Mouse (Mus musculus) fat pad, adult 2 months (tissue): ENCODE measurements at regions not wholly inside any gene's neighbourhood (a gene's known extent, or its start where the extent isn't known, plus 50 kb on each side); places are given as distances from the start of the nearest gene placed in this dataset.

Experiments used
- DNase-seq: peaks from one replicate; pipeline ENCODE4 v3.0.0-alpha.2; 2011; ENCODE audit warnings: low read depth, low spot score; ENCODE audit errors: extremely low read depth

GRCm38 (mm10) chr12:26244701-26245100, 170.4 kb downstream of the Rnf144a start:
- DNase-seq = no peak

GRCm38 (mm10) chr12:26227557-26228020, 187.5 kb downstream of the Rnf144a start:
- no peak for DNase-seq

GRCm38 (mm10) chr12:26226363-26226762, 188.7 kb downstream of the Rnf144a start:
- DNase-seq = no peak

GRCm38 (mm10) chr12:26212447-26212846, 202.6 kb downstream of the Rnf144a start:
- no peak for DNase-seq

- DNase-seq = no peak
These were observed 203.6 kb downstream of the Rnf144a start for GRCm38 (mm10) chr12:26211423-26211822.

- no peak for DNase-seq
These were observed 208.3 kb downstream of the Rnf144a start for GRCm38 (mm10) chr12:26206751-26207150.

GRCm38 (mm10) chr12:26206036-26206435, 209.0 kb downstream of the Rnf144a start:
- DNase-seq = no peak

GRCm38 (mm10) chr12:26191982-26192576, 223.0 kb downstream of the Rnf144a start:
- DNase-seq = no peak

- DNase-seq = no peak
These were observed 223.6 kb downstream of the Rnf144a start for GRCm38 (mm10) chr12:26191268-26191981.

- no peak for DNase-seq
These were observed 226.1 kb downstream of the Rnf144a start for GRCm38 (mm10) chr12:26188996-26189395.

- DNase-seq = no peak
These were observed 227.8 kb downstream of the Rnf144a start for GRCm38 (mm10) chr12:26187091-26187862.

- no peak for DNase-seq
These were observed 230.2 kb downstream of the Rnf144a start for GRCm38 (mm10) chr12:26184701-26185460.

- no peak for DNase-seq
These were observed 232.0 kb downstream of the Rnf144a start for GRCm38 (mm10) chr12:26183021-26183420.

GRCm38 (mm10) chr12:26180846-26181245, 234.2 kb downstream of the Rnf144a start:
- no peak for DNase-seq

- no peak for DNase-seq
These were observed 238.8 kb downstream of the Rnf144a start for GRCm38 (mm10) chr12:26176231-26176662.

- DNase-seq = no peak
These were observed 251.6 kb downstream of the Rnf144a start for GRCm38 (mm10) chr12:26163416-26163815.

- no peak for DNase-seq
These were observed 254.0 kb downstream of the Rnf144a start for GRCm38 (mm10) chr12:26160861-26161615.

GRCm38 (mm10) chr12:26152992-26153391, 262.1 kb downstream of the Rnf144a start:
- no peak for DNase-seq

GRCm38 (mm10) chr12:26146336-26146735, 268.7 kb downstream of the Rnf144a start:
- DNase-seq = no peak

GRCm38 (mm10) chr12:26145085-26145714, 269.9 kb downstream of the Rnf144a start:
- no peak for DNase-seq
